Mouse (Mus musculus) left cerebral cortex, postnatal 4 days (tissue): ENCODE data around the gene Car10. TPM values are rescaled to one million over a fixed set of nuclear protein-coding genes. Genes with fewer than 3 reads are reported as not detected.

Experiments
- DNase-seq: peaks from one replicate; pipeline ENCODE4 v3.0.0-alpha.2; 2022
- intact Hi-C: fragments of 180-260 bp; cut with DNase I; formaldehyde crosslinking; loops from one replicate; pipeline ENCODE4 v1.15.1; 2025
- total RNA-seq, 2 experiments: library from RNA; stranded (reverse); gene quantifications; 2 replicates each; pipeline ENCODE4 v1.2.3; 2021

The Car10 gene
- total RNA-seq, 2 experiments from 2014 or later: 13.7 to 24.0 TPM

- intact Hi-C loops: no loop called here
Measured at GRCm38 (mm10) chr11:93643006-93643405, 545.2 kb downstream of the Car10 start.

GRCm38 (mm10) chr11:93643436-93643835 lies 545.6 kb downstream of the Car10 start:
- no peak for DNase-seq
- intact Hi-C loops: no loop called here

More at GRCm38 (mm10) chr11:93643006-93643405, 545.2 kb downstream of the Car10 start:
- no peak for DNase-seq

DNA sequence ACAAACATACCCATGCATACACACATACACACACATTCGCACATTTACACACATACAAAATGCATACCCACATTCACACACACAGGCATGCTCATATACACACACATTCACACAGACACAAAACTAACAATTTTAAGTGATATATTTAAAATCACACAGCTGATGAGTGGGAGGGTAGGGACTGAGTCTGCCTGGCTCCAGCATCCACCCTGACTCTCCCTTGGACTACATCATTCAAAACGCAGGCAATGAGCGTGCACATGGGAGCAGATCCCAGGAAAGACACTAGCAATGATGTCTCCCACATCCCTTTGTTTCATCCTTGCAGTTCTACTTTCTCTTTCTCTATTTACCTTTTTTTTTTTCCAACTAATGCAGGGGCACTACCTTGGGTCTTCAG lies 548.4 kb downstream of the Car10 start:
- no peak for DNase-seq

More for the DNA sequence above, 548.4 kb downstream of the Car10 start:
- intact Hi-C loops: loop anchor here (5.0 kb wide), 1 partner anchor 39 kb away; no protein-coding TSS in a partner anchor
